Mouse (Mus musculus): Measurements from ENCODE around the gene Cd47. TPM values are rescaled to one million over a fixed set of nuclear protein-coding genes. Genes with fewer than 3 reads are reported as not detected.

Cd47 gene
- polyA plus RNA-seq (2012; rRNA removed): 82.3 and 100 TPM in 2 replicates

GRCm38 (mm10) chr16:49799597-49800561 is at the start of gene Cd47:
Gene Cd47, plus strand, starts transcription at chr16:49800533.

Other genes starting within 250 kb of the Cd47 start
- gene Ift57, start 101.3 kb upstream of the Cd47 start, polyA plus RNA-seq (2012; rRNA removed): 1.9 and 2.3 TPM in 2 replicates

Data from liver, embryonic 14 days (tissue).